Mouse (Mus musculus) heart, postnatal 0 days (tissue): ENCODE results near the gene Rai1. TPM values are rescaled to one million over a fixed set of nuclear protein-coding genes. Genes with fewer than 3 reads are reported as not detected.

Experiments used
- ATAC-seq: fragments of 200-750 bp; cut with Nextera tagmentation; 2 replicates; pipeline ENCODE4 v1.8.0; 2017; ENCODE audit warnings: low read depth, moderate number of reproducible peaks, moderate library complexity; ENCODE audit not compliant: insufficient read depth
- DNase-seq: peaks from one replicate; pipeline ENCODE4 v3.0.0-alpha.2; 2016; ENCODE audit warnings: low spot score
- H3K27ac ChIP-seq: fragments of 300-500 bp; sonication (generic); 2 replicates; pipeline ENCODE4 v1.5.1; 2014; ENCODE audit warnings: low read depth, mild to moderate bottlenecking
- H3K27me3 ChIP-seq: fragments of 300-500 bp; sonication (generic); 2 replicates; pipeline ENCODE4 v1.6.1; 2014; ENCODE audit warnings: low read length, mixed read lengths; ENCODE audit not compliant: control insufficient read depth, insufficient read depth
- H3K36me3 ChIP-seq: fragments of 300-500 bp; sonication (generic); replicated peaks from 2 replicates; pipeline ENCODE4 v1.6.1; 2014; ENCODE audit warnings: low read length, mixed read lengths; ENCODE audit not compliant: control insufficient read depth, insufficient read depth
- H3K4me1 ChIP-seq: fragments of 300-500 bp; sonication (generic); 2 replicates; pipeline ENCODE4 v1.6.1; 2014; ENCODE audit warnings: antibody characterized with exemption; ENCODE audit not compliant: control insufficient read depth, insufficient read depth
- H3K4me2 ChIP-seq: fragments of 300-500 bp; sonication (generic); 2 replicates; pipeline ENCODE4 v1.6.1; 2014; ENCODE audit warnings: low read depth, mild to moderate bottlenecking, low read length, moderate library complexity
- H3K4me3 ChIP-seq: fragments of 300-500 bp; sonication (generic); 2 replicates; pipeline ENCODE4 v1.5.1; 2014; ENCODE audit warnings: low read depth, low read length
- H3K9ac ChIP-seq: fragments of 300-500 bp; sonication (generic); replicated peaks from 2 replicates; pipeline ENCODE4 v1.6.1; 2014; ENCODE audit warnings: low read depth, low read length, mixed read lengths
- H3K9me3 ChIP-seq: fragments of 300-500 bp; sonication (generic); replicated peaks from 2 replicates; pipeline ENCODE4 v1.6.1; 2016; ENCODE audit warnings: low read length; ENCODE audit not compliant: control insufficient read depth
- CTCF ChIP-seq: IDR thresholded peaks from 2 replicates; pipeline ENCODE4 v1.5.1; 2016; ENCODE audit warnings: antibody characterized with exemption, control low read depth, low read depth
- EP300 ChIP-seq: IDR thresholded peaks from 2 replicates; pipeline ENCODE4 v1.6.1; 2016; ENCODE audit warnings: antibody characterized with exemption, low read depth
- WGBS: fragments of 180-500 bp; shearing (Covaris S2); extraction: QIAGEN DNeasy Blood & Tissue Kit; methylation state at CpG from one replicate; pipeline ENCODE4 v1.1.7; 2014; 5-methylcytosine and 5-hydroxymethylcytosine counted together
- polyA plus RNA-seq: library from polyadenylated mRNA; unstranded; fragments of >200 nt; fragmentation: Nextera tagmentation; extraction: Ambion mirVana; gene quantifications from 2 replicates; pipeline ENCODE4 v1.2.1, GENCODE M21; 2015
- total RNA-seq: library from RNA; depleted of rRNA; stranded (reverse); fragments of >200 nt; gene quantifications from 2 replicates; pipeline ENCODE4 v1.2.3, GENCODE M21; 2014; ENCODE audit warnings: low replicate concordance

The Rai1 gene
- total and polyA plus RNA-seq, 2 experiments from 2014 or later, result 10.2 to 28.1 TPM

- 0 out of 2 replicates have a peak, but pooled peaks cover 10% of the 10 kb centered on the region for H3K4me1 ChIP-seq
- no peak overlapping the region for H3K4me2 ChIP-seq
- H3K27ac ChIP-seq, result no peak overlapping the region
- TF ChIP-seq EP300 (no peak), CTCF (peak; percentile 27)
- 0 out of 2 replicates have a peak, but pooled peaks cover 5% of the 10 kb centered on the region for H3K9me3 ChIP-seq
- H3K36me3 ChIP-seq, result peaks cover 69% of the 10 kb centered on the region
- no peak overlapping the region for H3K4me3 ChIP-seq
- no peak for DNase-seq
- ATAC-seq, result no peak
- H3K27me3 ChIP-seq, result no peaks in the 10 kb centered on the region
- no peak overlapping the region for H3K9ac ChIP-seq
Measured at GRCm38 (mm10) chr11:60195108-60195507, 90.3 kb downstream of the Rai1 start.

DNA sequence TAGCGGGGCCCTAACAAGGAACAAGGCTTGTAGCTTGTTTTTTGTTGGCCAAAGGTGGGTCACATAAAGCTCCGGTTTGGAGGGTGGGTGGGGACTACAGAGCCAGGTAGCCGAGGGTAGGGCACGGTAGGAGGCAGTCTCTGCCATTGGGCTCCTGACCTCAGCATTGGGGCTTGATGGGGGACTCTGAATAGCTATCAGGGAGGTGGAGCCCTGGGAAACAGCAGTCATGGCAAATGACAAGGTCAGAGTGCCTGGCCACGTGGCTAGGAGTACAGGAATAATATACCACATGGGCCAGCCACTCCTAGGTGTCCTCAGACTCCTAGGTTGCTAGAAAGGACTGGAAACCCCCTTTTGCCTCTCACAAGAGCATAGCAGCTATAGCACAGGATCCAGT is 91.5 kb downstream of the Rai1 start:
- Histone ChIP-seq H3K27ac (no peak overlapping the region), H3K36me3 (peaks cover 69% of the 10 kb centered on the region), H3K9me3 (0 out of 2 replicates have a peak, but pooled peaks cover 5% of the 10 kb centered on the region), H3K4me2 (no peak overlapping the region), H3K4me3 (no peak overlapping the region), H3K27me3 (no peaks in the 10 kb centered on the region), H3K9ac (peak overlapping the region; percentile 13; the same call in 1 of the 2 replicates), H3K4me1 (0 out of 2 replicates have a peak, but pooled peaks cover 10% of the 10 kb centered on the region)
- DNase-seq (no peak), ATAC-seq (no peak)
- 69% methylated on average over 5 of the region's 5 CpGs for WGBS
- TF ChIP-seq CTCF, result no peak
- TF ChIP-seq EP300, result no peak

GRCm38 (mm10) chr11:60197998-60198619 is 93.3 kb downstream of the Rai1 start:
- no peak for ATAC-seq
- TF ChIP-seq EP300 (no peak), CTCF (no peak)
- H3K36me3 ChIP-seq, result peaks cover 77% of the 10 kb centered on the region

DNA sequence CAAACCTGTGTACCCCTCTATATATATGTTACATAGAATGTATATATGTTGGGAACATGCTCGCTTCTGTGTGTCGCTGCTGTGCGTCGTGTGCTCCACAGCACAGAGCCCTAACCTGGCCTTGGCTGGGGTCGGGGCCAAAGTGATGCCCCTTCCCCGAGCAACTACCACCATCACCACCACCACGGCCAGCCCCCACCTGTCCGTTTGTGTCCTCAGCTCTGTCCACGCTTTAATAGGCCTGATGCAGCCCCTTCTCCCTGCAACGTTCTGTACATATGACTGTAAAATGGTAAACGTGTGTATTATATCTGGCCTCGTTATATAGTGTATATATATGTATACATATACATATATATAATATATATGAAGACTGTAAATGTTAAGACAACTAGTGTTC is 93.8 kb downstream of the Rai1 start:
- no peak overlapping the region for H3K27ac ChIP-seq
- TF ChIP-seq EP300 (no peak), CTCF (no peak)
- H3K4me1 ChIP-seq, result 0 out of 2 replicates have a peak, but pooled peaks cover 10% of the 10 kb centered on the region
- 83% methylated on average over 12 of the region's 12 CpGs for WGBS
- H3K9me3 ChIP-seq, result 0 out of 2 replicates have a peak, but pooled peaks cover 5% of the 10 kb centered on the region
- ATAC-seq (no peak), DNase-seq (no peak)
- no peak overlapping the region for H3K9ac ChIP-seq
- no peak overlapping the region for H3K4me3 ChIP-seq
- peaks cover 83% of the 10 kb centered on the region for H3K36me3 ChIP-seq
- H3K27me3 ChIP-seq, result no peaks in the 10 kb centered on the region
- no peak overlapping the region for H3K4me2 ChIP-seq

More at GRCm38 (mm10) chr11:60197998-60198619, 93.3 kb downstream of the Rai1 start:
- H3K9ac ChIP-seq, result no peak overlapping the region
- WGBS, result 70% methylated on average over 24 of the region's 24 CpGs
- H3K4me1 ChIP-seq, result 0 out of 2 replicates have a peak, but pooled peaks cover 10% of the 10 kb centered on the region
- H3K9me3 ChIP-seq, result 0 out of 2 replicates have a peak, but pooled peaks cover 5% of the 10 kb centered on the region
- no peak for DNase-seq
- H3K27ac ChIP-seq, result no peak overlapping the region
- no peak overlapping the region for H3K4me2 ChIP-seq
- H3K27me3 ChIP-seq, result no peaks in the 10 kb centered on the region
- H3K4me3 ChIP-seq, result no peak overlapping the region

DNA sequence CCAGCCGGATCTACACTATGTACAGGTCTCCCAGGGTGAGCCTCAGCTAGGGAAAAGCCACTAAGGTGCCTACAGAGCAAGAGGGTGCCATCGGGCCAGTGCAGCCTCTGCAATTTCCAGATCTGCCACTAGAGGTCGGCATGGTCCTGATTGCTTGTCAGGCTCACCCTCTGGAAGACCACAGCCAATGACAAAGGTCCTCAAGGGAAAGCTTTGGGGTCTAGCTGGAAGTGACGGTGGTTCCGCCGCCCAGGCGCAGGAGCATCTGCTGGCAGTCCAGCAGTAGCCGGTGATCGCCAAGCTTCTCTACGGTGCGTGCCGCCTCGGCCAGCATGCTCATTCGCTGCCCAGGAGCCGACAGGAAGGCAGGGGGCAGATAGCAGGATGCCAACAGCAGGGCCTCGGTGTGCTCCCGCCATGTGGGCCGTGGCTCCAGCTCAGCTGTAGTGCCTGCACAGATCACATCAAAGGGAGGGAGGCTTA is 94.9 kb downstream of the Rai1 start:
- H3K36me3 ChIP-seq, result peaks cover 83% of the 10 kb centered on the region
- 0 out of 2 replicates have a peak, but pooled peaks cover 5% of the 10 kb centered on the region for H3K9me3 ChIP-seq
- no peak overlapping the region for H3K4me2 ChIP-seq
- no peak overlapping the region for H3K9ac ChIP-seq
- no peak overlapping the region for H3K4me3 ChIP-seq
- TF ChIP-seq EP300 (no peak), CTCF (peak; percentile 99)
- ATAC-seq, result peak; percentile 76
- DNase-seq, result peak; percentile 77
- 12% methylated on average over 18 of the region's 18 CpGs for WGBS
- H3K27me3 ChIP-seq, result no peaks in the 10 kb centered on the region
- H3K4me1 ChIP-seq, result 0 out of 2 replicates have a peak, but pooled peaks cover 10% of the 10 kb centered on the region
- H3K27ac ChIP-seq, result peak overlapping the region; percentile 40; the same call in 1 of the 2 replicates
